Mouse (Mus musculus) left cerebral cortex, postnatal 10 days (tissue): ENCODE data around the gene Thsd7b. TPM values are rescaled to one million over a fixed set of nuclear protein-coding genes. Genes with fewer than 3 reads are reported as not detected.

Experiments used
- DNase-seq, 2 experiments: peaks; one replicate each; pipeline ENCODE4 v3.0.0; 2021 to 2022; ENCODE audit warnings: low spot score in 2 of 2, mixed read lengths in 1 of 2; ENCODE audit errors: extremely low spot score in 1 of 2
- intact Hi-C: fragments of 180-260 bp; cut with DNase I; formaldehyde crosslinking; loops from one replicate; pipeline ENCODE4 v1.15.1; 2025
- total RNA-seq, 2 experiments: library from RNA; stranded (reverse); gene quantifications; 2 replicates each; pipeline ENCODE4 v1.2.3; 2021

Thsd7b gene
- 10 to 100 TPM; 14.8 to 18.0 TPM for total RNA-seq

DNA sequence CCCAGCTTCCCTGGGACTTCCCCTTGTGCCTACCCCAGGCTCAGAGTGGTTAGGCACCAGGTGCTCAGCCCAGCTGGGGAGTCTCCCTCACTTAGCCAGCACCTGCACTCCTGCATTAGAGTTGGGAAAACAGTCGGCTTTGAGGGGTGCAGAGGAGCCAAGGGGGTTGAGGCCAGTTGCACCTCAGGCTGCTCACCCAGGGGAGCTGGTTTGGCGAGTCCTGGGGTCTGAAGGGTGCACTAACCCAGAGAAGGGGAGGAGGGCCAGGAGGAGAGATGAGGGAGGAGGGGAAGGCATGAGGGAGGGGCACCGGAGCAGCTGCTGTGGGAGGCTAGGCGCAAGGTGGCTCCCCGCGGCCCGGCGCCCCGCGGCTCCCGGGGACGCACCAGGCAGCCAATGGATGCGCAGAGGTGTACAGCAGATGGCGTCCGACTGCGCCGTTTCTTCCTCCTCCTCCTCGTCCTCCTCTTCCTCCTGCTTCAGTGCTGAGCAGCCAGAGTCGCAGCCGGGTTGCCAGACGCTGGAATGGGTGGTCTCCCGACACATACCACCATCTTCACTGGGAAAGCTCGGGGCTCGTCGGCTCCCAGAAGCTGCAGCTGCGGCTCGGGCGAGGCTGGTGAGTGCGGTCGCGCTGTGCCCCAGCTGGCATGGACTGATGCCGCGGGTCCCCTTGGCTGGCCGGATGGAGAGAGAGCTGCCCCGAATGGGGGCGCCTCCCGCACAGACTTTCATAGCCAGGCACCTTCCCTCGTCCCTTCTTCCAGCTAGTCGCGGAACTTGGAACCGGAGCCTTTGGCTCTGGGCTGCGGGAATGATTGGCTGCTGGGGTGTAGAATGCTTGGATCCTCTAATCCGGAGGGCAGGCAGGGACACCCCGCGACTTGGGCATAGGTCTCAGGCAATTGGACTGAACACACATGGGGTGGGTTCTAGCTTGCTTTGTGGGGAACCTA is at the start of gene Thsd7b:
Thsd7b (plus strand) TSS at position 321 of the 956 bp plus-strand sequence.
- intact Hi-C loops, result no loop called here
- DNase-seq, result peak; percentile 16 to 37

DNA sequence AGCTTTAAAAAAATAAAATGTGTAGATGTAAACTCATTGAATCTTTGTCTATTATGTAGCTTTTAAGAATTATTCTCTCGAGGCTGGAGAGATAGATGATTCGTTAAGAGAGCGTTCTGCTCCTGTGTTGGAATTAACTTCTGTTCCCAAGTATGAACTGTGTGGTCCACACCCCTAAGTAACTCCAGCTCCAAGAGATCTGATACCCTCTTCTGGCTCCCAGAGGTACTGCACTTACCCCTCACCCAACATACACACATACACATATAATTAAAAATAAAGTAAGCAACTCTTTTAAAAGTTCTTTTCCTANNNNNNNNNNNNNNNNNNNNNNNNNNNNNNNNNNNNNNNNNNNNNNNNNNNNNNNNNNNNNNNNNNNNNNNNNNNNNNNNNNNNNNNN is 28.8 kb upstream of the Thsd7b start:
- intact Hi-C loops, result loop anchor here (5.0 kb wide), 1 partner anchor 367 kb away; no protein-coding TSS in a partner anchor
- peak in 1 of 2 experiments; percentile 24 for DNase-seq

DNA sequence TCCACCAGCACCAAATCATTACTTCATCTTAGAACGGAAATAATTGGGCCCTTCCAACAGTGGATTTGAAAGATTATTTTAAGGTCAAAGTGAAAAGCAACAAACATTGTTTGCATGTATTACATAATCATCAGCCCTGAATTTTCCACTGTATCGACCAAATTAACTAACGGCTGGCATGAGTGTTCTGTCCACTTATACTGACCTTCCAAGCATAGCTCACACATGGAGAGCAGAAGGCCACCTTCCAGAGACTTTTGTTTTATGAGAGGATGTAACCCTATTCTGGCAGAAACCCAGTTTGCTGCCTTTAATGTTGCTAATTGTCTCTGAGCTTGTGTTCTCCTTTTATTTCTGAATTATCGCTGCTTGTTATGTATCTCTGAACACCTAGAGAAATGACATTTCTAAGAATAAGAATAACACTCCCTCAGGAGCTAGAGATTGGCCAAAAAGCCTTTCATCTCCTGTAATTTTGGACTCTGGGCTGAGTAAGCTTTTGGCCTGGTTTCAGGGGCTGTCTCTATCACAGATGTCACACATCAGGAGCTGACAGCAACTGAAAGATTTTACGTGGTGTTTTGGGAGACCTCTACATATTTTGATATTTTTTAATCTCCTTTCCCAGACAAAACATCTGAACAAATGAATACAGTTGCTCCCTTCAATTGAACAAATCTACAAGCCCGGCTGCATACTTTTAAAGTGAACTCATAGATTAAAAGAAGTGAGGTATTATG is 22.2 kb upstream of the Thsd7b start:
- no peak for DNase-seq
- intact Hi-C loops, result no loop called here

DNA sequence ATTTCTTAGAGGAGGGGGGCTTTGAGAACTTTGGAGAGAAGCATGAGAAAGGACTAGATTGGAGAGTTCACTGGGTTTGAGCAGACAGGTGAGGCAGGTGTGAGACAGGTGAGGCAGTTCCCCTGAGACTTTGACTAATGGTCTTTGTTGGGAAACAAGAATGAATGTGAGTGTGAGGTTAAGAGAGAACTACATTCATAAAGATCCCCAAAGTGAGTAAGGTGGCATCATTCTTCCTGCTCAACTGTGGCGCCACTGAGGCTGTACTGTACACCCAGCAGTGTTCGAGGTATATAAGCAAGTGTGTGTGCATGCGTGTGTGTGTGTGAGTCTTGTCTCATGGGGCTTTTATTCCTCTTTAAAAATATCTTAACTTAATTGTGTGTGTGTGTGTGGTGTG is 6.4 kb upstream of the Thsd7b start:
- intact Hi-C loops, result no loop called here
- DNase-seq, result no peak

DNA sequence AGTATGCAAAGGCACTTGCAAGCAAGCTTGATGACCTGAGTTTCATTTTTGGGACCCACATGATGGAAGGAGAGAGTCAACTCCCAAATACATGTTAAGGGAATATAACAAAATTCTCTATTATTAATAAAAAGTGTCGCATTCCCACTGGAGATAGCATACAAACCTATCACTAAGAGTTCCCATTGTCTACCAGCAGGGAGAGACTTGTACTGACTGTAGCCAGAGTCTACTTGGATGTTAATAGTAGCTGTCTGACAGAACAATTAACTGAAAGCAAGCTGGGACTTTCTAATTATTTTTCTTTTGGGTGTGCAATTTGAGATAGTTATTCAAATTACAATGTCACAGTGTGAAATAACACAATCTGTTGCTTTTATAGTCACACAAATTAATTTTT is 31.1 kb downstream of the Thsd7b start:
- intact Hi-C loops, result no loop called here
- no peak for DNase-seq

DNA sequence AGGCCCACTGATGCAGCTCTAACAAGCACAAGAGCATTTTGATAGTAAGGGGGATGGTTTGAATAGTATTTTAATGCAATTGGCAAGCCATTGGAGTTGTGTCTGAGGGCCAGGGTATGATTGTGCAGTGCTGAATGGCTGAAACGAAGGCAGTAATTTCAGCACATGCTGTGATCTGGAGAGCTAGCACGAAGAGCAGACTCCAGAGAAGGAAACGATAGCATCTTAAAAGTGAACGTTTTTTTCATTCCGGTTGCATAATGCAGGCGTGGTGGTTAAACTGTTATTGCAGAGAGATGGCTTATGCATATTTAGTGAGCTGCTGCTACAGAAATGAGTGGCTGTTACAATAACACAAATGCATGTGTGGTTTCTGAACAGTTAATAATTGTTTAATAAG is 51.3 kb downstream of the Thsd7b start:
- DNase-seq, result no peak
- intact Hi-C loops, result no loop called here

DNA sequence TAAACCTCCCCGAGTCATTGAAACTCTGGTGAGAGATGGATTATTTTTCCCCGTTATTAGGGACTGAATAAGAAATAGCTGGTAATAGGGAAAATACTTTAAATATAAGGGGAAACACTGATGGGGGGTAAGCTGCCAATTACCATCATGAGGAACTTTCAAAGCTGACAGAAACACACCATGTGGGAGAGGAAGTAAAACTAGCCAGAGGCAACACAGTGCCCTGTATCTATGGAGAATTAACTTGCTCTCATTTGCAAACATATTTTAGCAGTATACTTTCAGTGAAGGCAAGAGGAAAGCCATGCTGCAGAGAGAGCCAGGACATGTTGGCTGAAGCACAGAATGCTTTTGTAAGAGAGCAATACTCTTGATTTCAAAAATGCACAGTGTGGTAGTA is 51.7 kb downstream of the Thsd7b start:
- intact Hi-C loops, result no loop called here
- no peak for DNase-seq

DNA sequence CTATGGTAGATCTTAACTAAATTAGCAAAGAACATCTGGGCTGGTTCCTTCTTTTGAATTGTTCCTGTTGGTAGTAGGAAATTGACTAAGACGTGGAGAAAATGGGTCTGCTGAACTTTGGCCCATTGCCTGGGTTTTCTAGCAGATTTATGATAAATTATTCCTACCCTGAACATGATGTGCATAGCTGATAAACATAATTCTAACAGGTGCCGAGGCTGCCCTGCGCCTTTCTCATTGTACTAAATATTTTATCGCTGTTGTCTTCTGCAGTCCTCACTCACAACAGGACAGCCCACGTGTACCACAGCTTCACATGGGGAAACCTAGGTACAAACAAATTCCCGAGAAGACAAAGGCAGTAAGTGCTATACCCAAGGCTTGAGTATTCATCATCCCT is 83.5 kb downstream of the Thsd7b start:
- intact Hi-C loops, result no loop called here
- DNase-seq, result no peak

DNA sequence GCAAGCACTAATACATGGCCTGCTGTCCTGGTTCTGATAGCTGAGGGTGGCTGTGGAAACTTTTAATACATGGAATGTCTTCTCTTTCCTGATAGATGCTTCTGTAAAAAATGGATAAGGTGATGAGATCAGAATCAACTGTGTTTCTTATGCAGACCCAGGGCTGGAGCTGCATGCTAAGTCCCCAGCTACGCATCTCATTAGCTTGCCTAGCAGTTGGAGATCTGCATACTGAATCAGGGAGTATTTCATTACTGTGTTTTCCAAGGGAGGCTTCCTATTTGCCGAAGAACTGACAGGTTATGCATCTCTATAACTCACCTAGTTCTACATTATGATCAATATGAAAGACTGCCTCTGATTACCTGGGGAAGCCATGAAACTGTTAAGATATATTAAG is 84.3 kb downstream of the Thsd7b start:
- DNase-seq, result no peak
- intact Hi-C loops, result no loop called here

DNA sequence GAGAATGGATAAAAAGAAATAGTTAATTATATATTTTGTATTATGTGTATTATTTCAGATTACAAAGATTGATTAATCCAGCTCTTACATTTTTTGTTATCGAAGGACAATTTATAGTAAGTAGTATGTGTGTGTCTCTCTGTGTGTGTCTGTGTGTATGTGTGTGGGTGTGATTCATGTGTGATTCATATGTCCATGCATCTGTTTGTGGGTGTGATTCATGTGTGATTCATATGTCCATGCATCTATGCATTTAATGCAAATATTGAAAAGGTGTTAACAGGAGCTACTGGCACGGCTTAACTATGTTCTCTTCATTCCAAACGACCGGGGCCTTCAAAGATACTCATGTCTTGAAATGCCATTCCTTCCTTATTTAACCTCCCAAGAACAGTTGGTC is 90.3 kb downstream of the Thsd7b start:
- no peak for DNase-seq
- intact Hi-C loops, result no loop called here

DNA sequence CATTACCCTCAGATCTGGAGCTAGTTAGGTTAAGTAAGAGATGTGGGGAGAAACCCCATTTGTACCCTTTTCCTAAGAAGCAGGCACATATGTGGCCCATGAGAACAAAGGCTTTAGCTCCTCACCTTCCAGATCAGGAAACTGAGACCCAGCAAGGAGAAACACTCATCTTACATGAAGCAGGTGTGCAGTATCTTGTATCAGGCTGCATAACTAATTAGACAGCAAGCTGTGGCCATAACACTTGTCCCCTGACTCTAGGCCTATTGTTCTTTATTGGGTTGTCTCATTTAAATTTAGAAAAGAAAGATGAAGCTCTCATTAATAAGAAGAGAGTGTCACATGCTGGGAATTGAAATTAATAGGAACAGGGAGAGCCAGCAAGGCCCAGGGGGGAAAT is 91.7 kb downstream of the Thsd7b start:
- no peak for DNase-seq
- intact Hi-C loops, result no loop called here

DNA sequence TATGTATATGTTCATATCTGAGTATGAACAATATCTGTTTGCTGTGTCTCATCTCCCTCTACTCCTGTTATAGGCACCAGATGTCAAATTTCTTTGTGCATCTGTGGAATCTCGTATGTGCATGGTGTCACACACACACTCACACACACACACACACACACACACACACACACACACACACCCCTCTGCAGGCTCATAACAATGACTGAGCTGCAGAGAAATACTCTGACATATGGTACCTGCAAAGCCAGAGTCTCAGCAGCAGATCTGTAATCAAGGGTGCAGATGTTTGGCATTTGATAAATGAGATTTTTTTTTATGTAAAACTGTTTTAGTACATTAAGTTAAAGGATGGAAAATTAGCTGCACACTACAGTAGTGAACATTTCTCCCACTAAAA is 92.5 kb downstream of the Thsd7b start:
- DNase-seq, result no peak
- intact Hi-C loops, result no loop called here

DNA sequence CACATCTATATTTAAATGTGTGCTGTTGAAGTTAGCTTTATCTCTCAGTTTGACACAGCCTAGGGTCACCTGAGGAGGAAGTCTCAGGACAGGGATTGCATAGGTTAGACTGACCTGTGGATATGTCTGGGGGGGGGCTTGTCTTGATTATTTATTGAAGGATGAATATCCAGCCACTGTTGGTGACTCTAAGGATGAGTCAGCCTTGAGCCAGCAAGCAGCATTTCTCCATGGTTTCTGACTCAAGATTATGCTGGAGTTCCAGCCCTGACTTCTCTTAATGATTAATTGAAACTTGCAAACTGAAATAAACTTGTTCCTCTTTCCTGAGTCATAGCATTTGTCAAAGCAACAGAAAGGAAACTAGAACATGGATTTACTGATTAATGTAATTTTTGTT is 113.4 kb downstream of the Thsd7b start:
- no peak for DNase-seq
- intact Hi-C loops, result no loop called here

DNA sequence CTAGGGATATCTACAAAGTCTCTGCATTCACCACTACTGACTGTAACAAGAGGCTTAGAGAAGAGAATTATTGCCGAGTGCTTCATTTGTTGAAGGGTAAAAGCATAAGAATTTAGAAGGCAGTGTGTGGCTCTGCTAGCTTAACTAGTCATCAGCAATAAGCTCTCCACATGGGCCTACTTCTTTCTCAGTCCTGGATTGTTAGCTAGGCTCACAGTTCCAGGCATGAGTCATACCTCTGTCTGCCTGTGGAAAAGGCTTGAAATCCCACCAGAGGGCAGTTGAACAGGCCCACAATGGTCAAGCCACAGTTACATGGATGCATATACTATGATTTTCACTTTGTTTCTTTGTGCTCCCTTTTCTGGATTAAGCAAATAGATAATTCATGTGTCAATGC is 138.5 kb downstream of the Thsd7b start:
- no peak for DNase-seq
- intact Hi-C loops, result no loop called here

DNA sequence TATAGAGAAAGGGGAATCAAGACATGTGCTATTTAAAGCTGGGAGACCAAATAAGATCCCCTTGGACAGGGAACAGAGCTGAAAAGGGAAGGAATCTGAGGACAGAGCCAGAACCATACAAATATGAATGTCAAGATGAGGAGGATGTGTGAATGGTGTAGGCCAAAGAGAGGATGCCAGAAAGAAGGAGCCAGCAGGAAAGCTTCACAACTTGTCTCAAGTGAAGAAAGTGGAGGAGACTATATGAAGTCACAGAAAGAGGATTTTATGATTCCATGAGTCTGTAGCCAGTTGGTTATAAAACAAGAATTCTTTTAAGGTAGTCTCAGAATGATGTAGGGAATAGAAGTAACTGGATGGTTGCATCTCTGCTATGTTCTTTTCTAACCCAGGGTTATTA is 148.5 kb downstream of the Thsd7b start:
- intact Hi-C loops, result no loop called here
- peak in 1 of 2 experiments; percentile 11 for DNase-seq

DNA sequence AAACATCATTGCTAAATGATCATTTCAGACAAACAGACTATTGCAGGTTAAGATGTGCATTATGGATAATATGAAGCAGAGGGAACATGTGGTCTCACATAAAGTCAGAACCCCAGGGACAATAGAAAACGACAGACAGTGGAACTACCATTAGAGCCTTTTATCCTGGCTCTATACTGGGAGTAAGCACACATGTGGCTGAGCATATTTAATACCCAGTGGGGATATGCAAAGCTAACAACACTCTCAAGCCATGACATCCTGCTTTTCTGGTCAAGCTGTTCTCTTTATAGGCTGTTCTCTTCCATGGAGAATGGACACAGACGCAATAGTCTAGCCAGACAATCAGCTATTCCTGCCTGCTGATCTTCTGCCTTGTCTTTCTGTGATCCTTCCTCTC is 191.3 kb downstream of the Thsd7b start:
- no peak for DNase-seq
- intact Hi-C loops, result no loop called here

DNA sequence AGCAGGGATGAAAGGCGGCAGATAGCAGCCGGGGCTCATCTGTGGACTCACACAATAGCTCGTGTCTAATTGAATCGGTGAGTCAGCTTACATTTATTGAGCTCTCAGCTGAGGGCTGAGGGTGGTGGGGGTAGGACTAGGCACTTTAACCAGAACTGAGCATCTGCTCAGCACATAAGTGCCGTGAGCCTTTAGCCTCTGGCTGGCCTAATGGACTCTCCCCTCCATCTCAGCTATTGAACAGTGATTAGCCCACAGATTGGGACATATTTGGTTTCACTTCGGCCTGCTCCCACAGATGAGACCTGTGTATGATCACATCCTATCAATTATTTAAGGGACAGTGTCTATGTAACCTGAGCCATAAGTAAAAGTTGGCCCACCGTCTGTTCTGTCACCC is 200.4 kb downstream of the Thsd7b start:
- DNase-seq, result no peak
- intact Hi-C loops, result no loop called here

DNA sequence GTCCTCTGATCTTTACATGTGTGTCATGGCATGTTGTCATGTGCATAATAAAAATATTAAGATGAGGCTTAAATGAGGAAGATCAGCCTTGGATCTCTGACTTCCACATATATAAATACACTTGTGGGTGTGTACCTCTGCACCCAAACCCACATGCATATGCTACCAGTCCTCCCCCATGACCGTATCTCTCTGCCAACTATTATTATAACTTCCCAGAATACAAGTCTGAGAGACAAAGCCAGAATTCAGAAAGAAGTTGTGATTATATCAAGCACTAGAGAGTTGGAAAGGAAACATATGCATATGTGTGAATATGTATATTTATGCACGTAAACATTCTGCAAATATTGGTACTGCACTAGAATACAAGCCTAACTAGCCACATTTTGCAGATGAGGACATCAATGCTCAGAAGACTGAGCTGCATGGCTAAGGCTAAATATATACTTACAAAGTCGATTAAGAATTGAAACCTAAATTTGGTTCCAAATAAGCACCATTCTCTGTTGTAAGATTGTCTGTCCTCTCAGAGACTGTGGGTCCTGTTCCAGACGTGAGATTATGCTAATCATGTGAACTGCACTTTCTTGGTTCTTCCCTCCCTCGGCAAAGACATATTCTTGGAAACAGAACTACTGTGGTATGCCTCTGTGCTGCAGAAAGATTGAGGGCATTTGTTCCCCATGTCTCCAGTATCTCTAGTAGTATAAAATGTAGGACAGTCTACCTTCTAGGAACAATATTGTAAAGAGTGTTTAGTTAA is 211.3 kb downstream of the Thsd7b start:
- no peak for DNase-seq
- intact Hi-C loops, result loop anchor here (5.0 kb wide), 1 partner anchor 438 kb away; no protein-coding TSS in a partner anchor

DNA sequence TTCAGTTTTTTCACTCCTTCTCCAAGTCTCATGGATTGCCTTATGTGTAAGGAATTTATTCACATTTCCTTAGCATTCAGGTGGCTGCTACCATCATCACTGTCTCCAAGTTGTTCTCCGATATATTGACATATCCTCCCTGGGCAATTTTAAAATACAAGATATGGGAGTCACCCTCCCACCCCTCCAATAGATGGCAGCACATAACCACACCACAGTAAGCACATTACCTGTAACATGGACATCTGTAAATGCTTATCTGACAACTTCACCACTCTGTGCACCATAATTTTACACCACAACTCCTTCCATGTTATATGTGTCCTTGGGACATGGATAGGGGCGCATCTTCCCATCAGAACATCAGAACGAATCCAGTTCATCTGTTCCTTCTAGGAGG is 218.0 kb downstream of the Thsd7b start:
- intact Hi-C loops, result no loop called here

More for the DNA sequence above, 218.0 kb downstream of the Thsd7b start:
- no peak for DNase-seq
